Mouse (Mus musculus): ENCODE measurements around the gene Myo7a.

Gene Myo7a

DNA sequence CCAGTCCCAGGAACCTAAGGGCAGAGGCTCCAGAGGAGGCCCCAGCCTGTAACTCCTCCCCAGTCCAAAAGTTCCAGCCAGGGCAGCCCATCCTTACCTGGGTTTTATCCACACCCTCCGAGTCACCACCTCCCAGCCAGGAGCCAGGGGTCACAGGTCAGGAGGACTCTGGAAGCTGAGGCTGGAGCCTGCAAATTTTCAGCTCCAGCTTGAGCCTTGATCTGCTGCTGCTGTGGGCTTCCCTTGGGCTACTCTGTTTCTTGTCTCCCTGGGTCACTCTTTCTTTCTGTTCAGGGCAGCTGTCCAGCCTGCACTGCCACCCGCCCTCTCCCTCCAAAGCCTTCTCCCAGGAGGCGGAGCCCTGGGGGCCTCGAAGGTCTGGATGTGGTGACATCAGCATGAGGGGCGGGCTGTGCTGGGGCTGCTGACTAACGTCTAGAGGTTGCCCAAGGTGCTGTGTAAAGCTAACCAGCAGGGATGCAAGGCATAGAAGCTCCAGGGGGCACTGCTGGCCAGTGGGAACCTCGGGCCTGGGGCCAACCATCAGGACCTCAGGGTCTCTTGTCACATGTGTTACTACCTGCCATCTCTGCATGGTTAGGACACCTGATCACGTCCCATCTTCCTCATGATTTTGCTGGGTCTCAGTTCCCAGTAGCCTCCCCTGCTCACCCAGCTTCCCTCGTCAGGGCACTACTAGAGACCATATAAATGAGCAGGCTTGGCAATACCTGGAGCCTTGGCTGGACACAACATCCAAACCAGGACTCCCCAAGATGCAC, at the start of gene Myo7a:
Gene Myo7a, minus strand, starts transcription at position 346 of the 782 bp plus-strand sequence.
- DNase-seq (ENCODE audit: low spot score): peak; percentile 33

DNA sequence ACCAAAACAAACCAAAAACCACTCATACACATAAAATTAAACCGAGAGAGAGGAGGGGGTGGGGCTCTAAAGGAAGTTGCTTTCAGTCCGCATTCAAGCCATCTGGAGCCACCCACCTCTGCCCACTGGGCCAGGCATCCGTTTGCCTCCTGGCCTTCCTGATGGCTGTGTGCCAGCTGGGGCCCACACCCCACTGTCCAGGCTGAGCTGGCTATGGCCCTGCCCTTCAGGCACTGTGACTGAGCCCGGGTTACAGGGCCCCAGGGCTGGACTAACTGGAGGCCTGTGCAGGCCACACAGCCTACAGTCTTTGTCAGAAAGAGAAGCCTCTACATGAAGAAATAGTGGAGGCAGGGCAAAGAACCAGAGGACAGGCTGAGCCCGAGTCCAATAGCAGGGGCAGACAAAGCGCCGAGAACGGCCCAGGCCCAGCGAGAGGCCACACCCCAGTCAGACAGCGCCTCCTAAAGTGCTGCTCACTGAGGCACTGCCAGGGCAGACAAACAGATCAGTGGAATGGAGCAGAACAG, 45.7 kb upstream of the Myo7a start:
- DNase-seq (ENCODE audit: low spot score): peak; percentile 84

DNA sequence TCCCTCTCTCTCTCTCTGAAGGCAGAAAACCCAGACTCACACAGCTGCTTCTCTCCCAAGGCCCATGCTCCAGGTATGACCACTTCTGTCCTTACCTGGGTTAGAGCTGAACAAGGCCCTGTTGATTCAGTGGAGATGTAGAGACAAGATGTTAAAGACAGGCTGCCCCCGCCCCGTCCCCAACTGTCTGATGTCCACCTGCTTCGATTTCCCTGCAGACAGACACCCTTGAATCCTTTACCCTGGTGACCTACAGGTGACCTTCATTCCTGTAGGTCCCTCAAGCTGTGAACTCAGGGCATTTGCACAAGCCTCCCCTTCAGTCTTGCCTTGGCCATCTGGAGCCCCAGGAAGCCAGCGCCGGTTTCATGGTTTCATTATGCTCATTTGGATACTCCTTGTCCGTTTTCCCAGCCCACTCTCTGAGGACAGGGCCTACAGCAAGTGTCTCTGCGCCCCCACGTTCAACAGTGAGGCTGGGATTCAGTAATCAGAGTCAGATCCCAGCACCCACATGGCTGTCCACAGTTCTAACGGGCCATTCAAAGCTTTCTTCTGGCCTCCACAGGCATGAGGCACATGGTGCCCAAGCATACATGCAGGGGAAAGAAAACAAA, 45.2 kb upstream of the Myo7a start:
- no peak for DNase-seq (ENCODE audit: low spot score)

DNA sequence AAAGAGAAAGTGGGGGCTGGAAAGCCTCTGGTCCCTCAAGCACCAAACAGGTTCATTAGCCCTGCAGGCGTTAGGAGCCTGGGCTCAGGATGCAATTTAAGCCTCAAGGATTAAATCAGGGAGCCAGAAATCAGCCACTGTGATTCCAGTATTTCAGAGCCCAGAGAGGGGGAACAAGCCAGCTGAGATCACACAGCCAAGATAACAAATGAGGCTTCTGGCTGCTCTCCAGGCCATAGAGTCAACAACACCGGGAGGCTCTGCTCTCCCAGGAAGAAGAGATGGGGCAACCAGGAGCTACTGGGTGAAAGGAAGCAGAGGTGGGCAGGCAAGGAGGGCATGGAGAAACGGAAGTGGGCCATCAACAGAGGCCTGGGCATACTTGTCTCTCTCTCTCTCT, 44.4 kb upstream of the Myo7a start:
- DNase-seq (ENCODE audit: low spot score): peak; percentile 81

DNA sequence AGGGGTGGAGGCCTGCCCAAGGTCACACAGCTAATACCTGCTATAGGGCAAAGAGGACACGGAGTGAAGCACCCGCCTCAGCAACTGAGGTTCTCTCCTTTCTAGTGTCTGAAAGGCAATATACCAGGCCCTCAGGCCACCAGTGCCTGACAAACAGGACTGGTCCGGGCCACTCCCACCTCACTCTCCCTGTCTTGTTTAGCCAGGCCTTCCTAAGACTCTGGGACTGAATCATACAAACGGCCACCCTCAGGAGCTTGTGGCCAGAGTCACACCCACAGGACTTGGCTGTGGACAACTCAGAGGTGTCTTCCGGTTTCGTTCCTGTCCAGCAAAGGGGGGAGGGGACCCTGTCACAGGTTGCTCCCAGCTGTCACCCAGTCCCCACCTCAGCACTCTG, 42.9 kb upstream of the Myo7a start:
- peak; percentile 65 for DNase-seq (ENCODE audit: low spot score)

DNA sequence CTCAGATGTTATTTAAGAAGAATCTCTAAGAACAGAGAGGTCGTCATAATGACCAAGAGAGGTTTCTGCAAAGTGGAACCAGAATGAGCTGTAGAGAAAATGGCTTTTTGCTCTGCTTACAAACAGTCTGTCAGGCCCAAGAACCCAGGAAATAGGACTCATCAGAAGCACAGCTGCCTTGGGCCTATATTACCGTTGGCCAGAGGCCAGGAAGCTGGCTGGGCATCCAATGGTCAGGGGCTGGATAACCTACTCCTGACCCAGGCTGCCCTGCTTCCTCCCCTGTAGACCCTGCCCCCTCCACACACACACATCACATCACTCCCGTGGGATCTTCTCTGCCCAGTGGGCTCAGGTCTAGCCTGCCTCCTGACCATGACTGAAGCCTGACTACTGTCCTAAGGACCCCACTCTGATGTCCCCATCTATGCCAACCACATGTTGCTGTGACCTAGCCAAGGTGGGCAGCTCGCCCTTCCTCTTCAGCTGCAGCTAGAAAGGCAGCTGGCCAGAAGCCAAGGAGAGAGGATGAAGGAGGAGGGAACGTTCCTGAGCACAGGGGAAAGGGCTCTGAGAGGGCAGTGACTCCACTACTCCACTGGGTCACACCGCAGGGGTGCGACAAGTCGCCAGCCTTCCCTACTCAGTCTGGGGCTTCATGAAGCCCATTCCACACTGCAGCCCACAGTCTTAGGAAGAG, 40.9 kb upstream of the Myo7a start:
- peak; percentile 68 for DNase-seq (ENCODE audit: low spot score)

DNA sequence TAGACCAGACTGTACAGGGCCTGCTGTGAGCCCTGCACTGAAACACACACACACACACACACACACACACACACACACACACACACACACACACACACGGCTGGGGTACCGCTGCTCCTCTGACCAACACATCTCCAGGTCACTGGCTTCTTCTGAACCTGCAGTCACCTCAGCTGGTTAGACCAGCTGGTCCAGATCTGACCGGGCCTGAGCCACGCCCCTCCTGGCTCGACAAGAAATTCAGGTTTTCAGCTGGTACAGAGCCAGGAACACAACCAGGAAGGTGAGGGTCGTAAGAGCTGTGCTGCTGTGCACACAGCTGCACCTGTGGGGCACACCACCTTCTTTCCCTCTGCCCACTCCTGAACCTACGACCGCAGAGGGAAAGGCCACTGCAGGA, 39.2 kb upstream of the Myo7a start:
- DNase-seq (ENCODE audit: low spot score): peak; percentile 91

DNA sequence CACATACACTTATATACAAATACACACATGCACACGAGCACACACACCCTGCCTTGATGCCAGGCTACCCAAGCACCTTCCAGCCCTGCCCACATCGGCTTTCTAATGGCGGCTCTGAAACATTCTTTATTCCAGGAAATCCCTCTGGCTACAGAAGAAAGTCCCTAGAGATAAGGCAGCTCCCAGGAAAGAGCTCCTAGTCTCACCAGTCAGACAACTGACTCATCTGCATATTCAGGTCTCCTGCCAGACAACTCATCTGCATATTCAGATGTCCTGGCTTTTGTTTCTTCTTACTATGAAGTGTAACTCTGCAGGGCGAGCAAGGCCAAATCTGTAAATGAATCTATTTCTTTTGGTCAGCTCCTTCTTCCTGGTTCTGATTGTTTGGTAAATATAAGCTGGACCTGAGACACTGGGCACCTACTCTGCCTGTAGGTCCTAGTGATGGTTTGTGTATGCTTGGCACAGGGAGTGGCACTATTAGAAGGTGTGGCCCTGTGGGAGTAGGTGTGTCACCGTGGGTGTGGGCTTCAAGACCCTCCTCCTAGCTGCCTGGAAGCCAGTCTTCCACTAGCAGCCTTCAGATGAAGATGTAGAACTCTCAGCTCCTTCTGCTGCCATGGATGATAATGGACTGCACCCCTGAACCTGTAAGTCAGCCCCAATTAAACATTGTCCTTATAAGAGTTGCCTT, 38.5 kb upstream of the Myo7a start:
- no peak for DNase-seq (ENCODE audit: low spot score)

DNA sequence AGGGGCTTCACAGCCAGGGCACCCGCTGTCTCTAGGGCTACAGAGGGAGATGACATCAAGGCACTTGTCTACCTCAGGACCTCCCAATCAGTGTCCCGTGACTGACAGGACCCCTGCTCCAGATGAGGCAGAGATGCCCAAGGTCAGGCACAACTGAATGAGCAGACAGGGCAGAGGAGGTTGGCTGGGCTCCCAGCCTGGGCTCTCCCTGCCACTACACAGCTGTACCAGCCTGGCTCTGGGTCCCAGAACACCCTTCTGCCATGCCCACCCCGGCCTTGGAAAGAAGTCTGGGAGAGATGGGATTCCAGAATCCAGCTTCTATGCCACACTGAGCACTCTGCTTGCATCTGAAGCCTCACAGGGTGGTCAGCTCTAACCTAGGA, 36.9 kb upstream of the Myo7a start:
- DNase-seq (ENCODE audit: low spot score): no peak

DNA sequence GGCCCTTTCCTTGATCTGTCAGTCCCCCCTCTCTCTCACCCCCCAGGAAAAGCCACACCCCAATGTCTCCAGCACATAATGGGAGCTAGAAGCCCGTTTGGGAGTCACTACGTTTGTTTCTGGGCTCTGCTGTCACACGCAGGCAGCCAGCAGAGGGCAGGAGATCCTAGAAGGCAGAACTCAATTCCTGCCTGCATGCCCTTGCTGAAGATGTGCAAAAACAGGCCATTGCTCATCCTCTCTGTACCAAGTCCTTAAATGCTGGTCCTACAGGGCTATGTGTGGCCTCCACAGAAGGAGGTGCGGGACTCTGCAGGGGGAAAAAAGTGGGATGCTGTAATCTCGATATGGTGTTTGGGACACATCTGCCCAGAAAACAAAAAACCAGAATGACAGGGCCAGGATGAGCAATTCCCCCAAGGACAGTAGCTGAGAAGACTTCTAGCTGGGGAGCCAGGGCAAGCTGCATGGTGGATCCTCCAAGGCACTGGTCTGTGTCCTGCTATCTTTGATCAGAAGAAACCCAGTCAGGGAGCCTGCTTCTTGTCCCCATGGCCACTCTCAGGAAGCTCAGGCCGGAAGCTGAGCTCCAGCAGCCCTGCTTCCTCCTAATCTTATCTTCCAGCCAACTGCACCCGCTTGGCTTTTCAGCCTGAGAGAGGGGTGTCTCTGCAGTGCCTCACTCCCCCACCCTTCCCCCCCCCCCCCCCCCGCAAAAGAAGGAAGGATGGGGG, 36.4 kb upstream of the Myo7a start:
- peak; percentile 75 for DNase-seq (ENCODE audit: low spot score)

DNA sequence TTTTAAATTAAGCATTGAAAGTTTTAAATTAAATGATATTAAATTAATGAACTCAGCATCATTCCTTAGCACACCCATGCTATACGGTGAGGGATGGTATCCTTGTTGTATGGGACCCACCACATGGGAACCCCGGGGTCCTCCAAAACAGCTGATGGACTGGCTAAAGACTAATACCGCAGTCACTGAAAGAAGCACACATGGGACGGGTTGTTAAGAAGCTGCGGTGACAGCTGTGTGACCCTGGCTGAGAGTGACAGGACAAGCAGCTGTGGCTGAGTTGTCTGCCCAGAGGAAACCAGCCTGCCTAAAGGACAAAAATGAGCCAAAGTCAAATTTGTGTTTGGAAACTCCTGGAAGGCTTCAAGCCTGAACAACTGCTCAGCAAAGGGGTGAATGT, 34.6 kb upstream of the Myo7a start:
- DNase-seq (ENCODE audit: low spot score): no peak

DNA sequence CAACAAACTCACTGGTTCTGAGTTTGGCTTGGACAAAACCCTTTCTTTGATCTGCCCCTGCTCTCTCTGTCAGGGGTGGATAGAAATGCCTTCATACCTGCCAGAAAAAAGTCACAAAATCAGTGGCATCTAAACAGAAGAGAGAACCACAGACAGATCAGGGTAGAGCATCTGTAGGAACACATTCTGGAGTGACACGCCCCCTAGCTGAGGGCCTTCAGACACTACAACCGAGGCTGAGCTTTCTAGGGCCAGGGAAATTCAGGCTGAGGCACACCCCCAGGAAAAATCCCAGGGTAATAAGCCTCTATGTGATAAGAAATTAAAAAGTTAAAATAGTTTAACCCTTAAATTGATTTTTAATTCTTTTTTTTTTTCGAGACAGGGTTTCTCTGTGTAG, 34.0 kb upstream of the Myo7a start:
- no peak for DNase-seq (ENCODE audit: low spot score)

DNA sequence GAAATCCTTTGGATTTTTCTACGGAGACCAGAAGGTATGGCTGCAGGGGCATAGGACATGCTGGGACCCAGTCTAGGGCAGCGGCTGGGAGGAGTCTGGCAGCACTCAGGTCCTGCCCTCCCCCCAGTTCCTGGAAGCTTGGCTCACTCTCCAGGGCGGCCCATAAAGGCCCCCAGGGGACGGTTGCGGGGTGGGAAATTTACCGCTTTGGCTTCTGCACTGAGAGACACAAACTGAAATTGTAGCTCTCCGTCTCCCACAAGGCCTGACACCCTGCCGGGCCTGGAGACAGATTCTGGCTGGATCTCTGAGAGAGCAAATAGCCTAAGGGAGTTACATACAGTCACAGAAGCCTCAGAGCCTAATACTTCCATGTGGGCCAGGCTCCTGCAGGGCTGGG, 33.1 kb upstream of the Myo7a start:
- no peak for DNase-seq (ENCODE audit: low spot score)

DNA sequence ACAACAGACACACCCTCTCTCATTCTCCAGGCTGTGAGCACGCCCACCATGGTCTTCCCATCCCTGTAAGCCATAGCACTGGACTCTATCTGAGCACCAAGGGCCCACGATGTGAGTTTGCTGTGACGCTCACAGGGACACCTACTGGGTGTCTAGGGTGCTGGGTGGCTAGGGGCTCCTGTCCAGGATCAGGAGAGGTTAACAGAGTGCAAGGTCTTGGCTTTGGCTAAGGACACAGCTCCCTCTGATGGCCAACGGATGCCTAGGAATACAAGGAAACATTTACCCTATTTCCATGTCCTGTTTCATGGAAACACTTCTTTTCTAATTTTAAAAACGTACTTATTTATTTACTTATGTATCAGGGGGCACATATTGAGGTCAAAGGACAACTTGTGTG, 31.2 kb upstream of the Myo7a start:
- no peak for DNase-seq (ENCODE audit: low spot score)

DNA sequence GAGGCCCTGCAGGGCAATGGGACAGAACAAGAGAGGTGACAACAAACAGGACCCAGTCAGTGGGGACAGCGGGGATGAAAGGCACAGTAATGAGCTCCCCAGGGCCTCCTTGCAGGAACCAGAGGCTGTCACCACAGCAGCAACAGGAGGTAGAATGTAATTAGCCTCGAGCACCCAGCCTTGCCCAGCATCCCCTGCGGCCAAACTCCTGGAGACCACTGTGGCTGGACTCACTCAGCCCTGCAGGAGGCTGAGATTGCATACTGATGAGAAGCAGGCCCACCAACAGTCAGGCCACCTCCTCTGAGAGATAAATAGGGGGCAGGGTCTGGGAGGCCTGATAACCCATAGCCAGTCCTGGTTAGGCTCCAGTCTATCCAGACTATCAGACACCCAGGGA, 30.5 kb upstream of the Myo7a start:
- no peak for DNase-seq (ENCODE audit: low spot score)

DNA sequence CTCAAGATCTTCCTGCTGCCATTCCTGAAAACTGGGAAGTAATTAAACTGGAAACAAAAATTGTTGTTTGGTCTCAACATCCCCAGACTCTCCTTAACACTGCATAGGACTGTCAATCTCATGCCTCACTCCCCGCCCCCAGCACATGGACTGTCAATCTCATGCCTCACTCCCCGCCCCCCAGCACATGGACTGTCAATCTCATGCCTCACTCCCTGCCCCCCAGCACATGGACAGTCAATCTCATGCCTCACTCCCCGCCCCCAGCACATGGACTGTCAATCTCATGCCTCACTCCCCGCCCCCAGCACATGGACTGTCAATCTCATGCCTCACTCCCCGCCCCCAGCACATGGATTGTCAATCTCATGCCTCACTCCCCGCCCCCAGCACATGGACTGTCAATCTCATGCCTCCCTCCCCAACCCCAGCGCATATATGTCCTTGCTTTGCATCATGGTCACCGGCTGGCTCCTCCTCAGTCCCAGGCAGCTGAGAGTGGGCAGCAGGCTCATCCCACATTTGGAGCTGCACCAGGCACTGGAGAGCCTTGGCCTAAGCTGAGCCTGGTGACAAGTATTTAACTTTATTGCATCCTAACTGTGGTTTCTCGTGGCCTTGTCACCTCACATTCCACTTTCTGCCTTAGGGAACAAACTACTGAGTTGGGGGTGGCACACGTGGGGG, 29.5 kb upstream of the Myo7a start:
- DNase-seq (ENCODE audit: low spot score): no peak

DNA sequence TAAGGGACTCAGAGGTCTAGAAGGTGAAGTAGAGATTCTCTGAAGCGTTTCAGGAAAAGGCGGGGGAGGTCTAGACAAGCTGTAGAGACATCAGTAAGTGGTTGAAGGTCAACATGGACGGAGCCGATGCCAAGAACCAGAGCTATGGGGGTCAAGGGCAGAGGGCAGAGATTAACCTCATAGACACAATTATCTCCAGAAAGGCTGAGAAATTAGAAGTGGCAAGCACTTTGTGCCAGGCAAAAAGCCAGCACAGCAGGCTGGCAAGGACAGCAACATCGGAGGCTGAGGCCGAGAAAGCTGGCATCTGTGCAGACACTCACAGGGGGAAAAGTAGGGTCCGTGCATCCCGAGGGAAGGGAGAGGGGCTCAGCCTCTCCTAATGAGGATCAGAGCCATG, 28.4 kb upstream of the Myo7a start:
- DNase-seq (ENCODE audit: low spot score): no peak

DNA sequence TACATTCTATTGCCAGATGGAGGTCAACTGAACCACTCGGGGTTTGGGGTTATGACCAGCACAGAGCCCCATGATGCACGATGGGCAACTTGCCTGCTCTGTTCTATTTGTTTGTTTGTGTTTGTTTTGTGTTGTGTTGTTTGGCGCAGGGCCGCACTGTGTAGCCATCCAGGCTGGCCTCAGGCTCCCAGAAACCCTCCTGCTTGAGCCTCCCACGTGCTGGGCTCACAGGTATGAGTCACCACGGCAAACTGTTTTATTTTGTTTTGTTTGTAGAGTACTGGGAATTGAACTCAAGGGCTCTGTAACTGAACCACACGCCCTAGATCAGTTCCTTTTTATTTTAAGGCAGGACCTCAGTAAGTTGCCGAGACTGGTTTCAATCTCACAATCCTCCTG, 27.1 kb upstream of the Myo7a start:
- no peak for DNase-seq (ENCODE audit: low spot score)

DNA sequence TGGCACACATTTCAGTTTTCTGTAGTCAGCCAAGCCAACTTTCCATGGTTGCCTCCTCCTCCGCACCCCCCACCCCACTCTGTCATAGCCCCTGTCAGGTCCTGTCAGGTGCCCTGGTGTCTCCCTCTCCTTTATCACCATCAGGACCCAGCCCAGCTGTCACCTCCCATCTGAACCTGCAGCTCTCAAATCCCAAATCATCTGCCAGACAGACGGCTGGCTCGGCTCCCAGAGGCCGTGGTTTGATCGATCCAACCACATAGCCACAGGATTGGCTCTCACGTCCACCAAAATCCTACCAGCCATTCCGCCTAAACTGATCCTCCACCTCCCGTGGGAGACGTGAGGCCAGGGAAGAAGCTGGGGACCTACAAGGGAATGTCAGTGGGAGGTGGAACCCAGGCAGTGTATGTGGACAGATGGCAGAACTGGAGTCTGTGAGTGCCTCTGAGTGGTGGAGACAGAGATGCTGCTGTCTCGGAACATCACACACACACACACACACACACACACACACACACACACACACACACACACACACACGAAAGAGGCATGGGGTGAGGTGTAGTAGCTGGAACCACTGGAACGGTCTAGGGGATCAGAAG, 26.6 kb upstream of the Myo7a start:
- no peak for DNase-seq (ENCODE audit: low spot score)

DNA sequence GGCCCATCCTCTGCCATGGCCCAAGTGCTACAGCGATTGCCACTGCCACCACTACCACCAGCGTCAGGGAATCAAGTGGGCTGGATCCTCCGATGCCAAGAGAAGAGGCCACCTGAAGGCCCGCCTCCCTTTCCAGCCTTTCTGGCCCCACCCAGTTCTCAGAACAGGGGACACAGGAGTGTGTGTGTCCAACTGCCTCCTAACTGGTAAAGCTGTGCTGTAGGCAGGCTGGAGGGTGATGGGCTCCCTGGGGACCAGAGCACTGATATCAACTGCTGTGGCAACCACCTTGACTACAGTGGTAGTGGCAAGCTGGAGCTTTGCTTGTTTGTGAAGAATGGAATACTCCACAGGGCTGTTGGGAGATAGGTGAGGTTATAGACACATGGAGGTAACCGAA, 26.1 kb upstream of the Myo7a start, which contains the start of gene Omp:
Gene Omp, minus strand, starts transcription at position 101 of the 400 bp plus-strand sequence.
- no peak for DNase-seq (ENCODE audit: low spot score)

DNA sequence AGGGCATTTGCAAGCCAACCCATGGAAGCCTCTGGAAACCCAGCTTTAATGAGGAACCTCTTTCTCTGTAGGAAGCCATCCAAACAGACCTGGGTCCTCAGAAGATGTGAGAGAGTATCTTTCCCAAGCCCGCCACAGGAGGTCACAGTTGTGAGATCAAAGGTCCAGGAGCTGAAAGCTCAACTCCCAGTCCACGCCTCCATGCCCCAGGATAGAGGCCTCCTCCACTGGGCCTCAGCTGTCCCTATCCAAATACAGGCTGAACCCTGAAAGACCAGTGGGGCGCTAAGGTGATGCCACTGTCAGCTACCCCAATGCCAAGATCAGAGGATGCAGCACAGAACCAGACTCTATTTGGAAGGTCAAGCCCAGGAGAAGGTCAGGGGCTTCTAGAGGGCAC, 23.3 kb upstream of the Myo7a start:
- no peak for DNase-seq (ENCODE audit: low spot score)
